Mouse (Mus musculus): ENCODE data around the gene 4930415O20Rik. TPM values are rescaled to one million over a fixed set of nuclear protein-coding genes. Genes with fewer than 3 reads are reported as not detected.

4930415O20Rik gene
- polyA plus RNA-seq, 1 experiment from 2014 or later, result not detected

DNA sequence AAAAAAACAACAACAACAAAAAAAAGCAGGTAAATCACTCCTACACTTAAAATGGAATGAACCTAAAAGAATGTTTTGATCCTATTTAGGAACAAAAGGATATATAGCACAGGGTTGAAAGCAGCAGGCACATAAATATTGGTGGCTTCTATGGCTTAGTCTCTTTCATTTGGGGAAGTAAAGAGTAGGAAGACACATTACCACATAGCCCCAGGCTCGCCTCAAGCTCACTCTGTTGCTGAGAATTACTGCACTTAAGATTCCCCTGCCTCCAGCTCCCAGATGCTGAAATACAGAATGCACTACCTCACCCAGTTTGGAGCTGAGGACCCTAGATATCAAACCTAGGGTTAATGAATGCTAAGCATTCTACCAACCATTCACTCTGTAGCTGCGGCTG is 18.0 kb upstream of the 4930415O20Rik start:
- H3K36me3 ChIP-seq (replicated peaks; ENCODE audit: control insufficient read depth, insufficient read depth, low read depth, low read length), result peaks cover 21% of the 10 kb centered on the region
- ATAC-seq (replicated peaks; ENCODE audit: insufficient number of reproducible peaks, low FRiP score, low TSS enrichment, low read depth), result no peak

DNA sequence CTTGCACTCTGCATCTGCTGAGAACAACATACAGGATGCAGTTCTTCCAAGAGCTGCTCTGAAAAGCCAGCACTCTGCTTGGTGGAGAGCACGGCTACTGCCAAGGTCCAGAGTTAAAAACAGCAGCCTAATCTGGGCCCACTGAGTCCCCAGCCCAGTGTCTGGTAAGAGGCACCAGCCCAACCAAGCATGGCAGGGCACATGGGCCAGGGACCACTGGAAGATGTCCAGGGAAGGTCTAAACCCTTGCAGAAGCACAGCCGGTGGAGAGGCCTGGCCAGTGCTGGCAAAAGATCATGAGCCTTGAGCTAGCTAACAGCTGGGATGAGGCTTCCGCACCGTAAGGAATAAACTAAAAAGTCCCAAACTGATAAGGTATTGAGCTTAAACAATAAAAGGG is 14.9 kb upstream of the 4930415O20Rik start:
- no peak overlapping the region for H3K9ac ChIP-seq (replicated peaks; ENCODE audit: low read length)
- no peak overlapping the region for H3K27ac ChIP-seq (replicated peaks; ENCODE audit: low read depth, low read length)
- no peak overlapping the region for H3K4me2 ChIP-seq (ENCODE audit: low read depth, low read length)
- H3K4me1 ChIP-seq (ENCODE audit: control insufficient read depth, insufficient read depth, low read length), result no peaks in the 10 kb centered on the region
- H3K36me3 ChIP-seq (replicated peaks; ENCODE audit: control insufficient read depth, insufficient read depth, low read depth, low read length), result peaks cover 24% of the 10 kb centered on the region
- no peaks in the 10 kb centered on the region for H3K27me3 ChIP-seq (ENCODE audit: control insufficient read depth, insufficient read depth, low read length)
- H3K4me3 ChIP-seq (ENCODE audit: low read depth, low read length), result no peak overlapping the region
- no peaks in the 10 kb centered on the region for H3K9me3 ChIP-seq (replicated peaks; ENCODE audit: control insufficient read depth, low read length)
- DNase-seq (ENCODE audit: low spot score), result no peak
- WGBS, result 96% methylated on average over 4 of the region's 4 CpGs
- ATAC-seq (replicated peaks; ENCODE audit: insufficient number of reproducible peaks, low FRiP score, low TSS enrichment, low read depth), result no peak

More for the DNA sequence above, 18.0 kb upstream of the 4930415O20Rik start:
- Histone ChIP-seq H3K9me3 (replicated peaks; ENCODE audit: control insufficient read depth, low read length) (no peaks in the 10 kb centered on the region), H3K9ac (replicated peaks; ENCODE audit: low read length) (no peak overlapping the region), H3K4me1 (ENCODE audit: control insufficient read depth, insufficient read depth, low read length) (no peaks in the 10 kb centered on the region), H3K4me3 (ENCODE audit: low read depth, low read length) (no peak overlapping the region), H3K27ac (replicated peaks; ENCODE audit: low read depth, low read length) (no peak overlapping the region), H3K27me3 (ENCODE audit: control insufficient read depth, insufficient read depth, low read length) (no peaks in the 10 kb centered on the region), H3K4me2 (ENCODE audit: low read depth, low read length) (no peak overlapping the region)
- DNase-seq (ENCODE audit: low spot score), result no peak
- WGBS, result 84% methylated on average over 2 of the region's 2 CpGs

- DNase-seq (ENCODE audit: low spot score) (no peak), ATAC-seq (replicated peaks; ENCODE audit: insufficient number of reproducible peaks, low FRiP score, low TSS enrichment, low read depth) (no peak)
- Histone ChIP-seq H3K27ac (replicated peaks; ENCODE audit: low read depth, low read length) (no peak overlapping the region), H3K4me1 (ENCODE audit: control insufficient read depth, insufficient read depth, low read length) (no peaks in the 10 kb centered on the region), H3K4me2 (ENCODE audit: low read depth, low read length) (no peak overlapping the region), H3K4me3 (ENCODE audit: low read depth, low read length) (no peak overlapping the region), H3K9ac (replicated peaks; ENCODE audit: low read length) (no peak overlapping the region), H3K36me3 (replicated peaks; ENCODE audit: control insufficient read depth, insufficient read depth, low read depth, low read length) (peaks cover 19% of the 10 kb centered on the region), H3K9me3 (replicated peaks; ENCODE audit: control insufficient read depth, low read length) (no peaks in the 10 kb centered on the region), H3K27me3 (ENCODE audit: control insufficient read depth, insufficient read depth, low read length) (no peaks in the 10 kb centered on the region)
- WGBS, result 96% methylated on average over 5 of the region's 5 CpGs
Measured at GRCm38 (mm10) chr15:98557186-98557585, 13.6 kb upstream of the 4930415O20Rik start.

DNA sequence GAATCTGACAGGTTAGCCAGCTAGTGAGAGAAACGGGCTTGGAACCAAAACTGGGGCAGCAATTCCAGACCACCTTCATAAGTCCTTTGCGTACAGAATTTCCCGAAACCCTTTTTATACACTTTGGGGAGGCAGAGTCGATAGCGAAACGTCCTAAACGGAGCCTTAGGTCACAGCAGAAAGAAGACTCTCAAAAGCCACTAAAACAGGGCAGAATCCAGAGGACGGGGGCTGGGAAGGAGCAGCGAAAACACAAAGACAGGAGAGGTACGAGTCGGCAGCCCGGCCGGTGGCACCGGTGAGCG is 3.9 kb upstream of the 4930415O20Rik start:
- DNase-seq (ENCODE audit: low spot score) (no peak), ATAC-seq (replicated peaks; ENCODE audit: insufficient number of reproducible peaks, low FRiP score, low TSS enrichment, low read depth) (no peak)
- WGBS, result under 1% methylated on average over 15 of the region's 15 CpGs
- Histone ChIP-seq H3K36me3 (replicated peaks; ENCODE audit: control insufficient read depth, insufficient read depth, low read depth, low read length) (no peaks in the 10 kb centered on the region; the same call in 1 of the 2 replicates), H3K4me1 (ENCODE audit: control insufficient read depth, insufficient read depth, low read length) (no peaks in the 10 kb centered on the region), H3K27ac (replicated peaks; ENCODE audit: low read depth, low read length) (peak overlapping the region; percentile 87), H3K9me3 (replicated peaks; ENCODE audit: control insufficient read depth, low read length) (no peaks in the 10 kb centered on the region), H3K4me3 (ENCODE audit: low read depth, low read length) (peak overlapping the region; percentile 94), H3K9ac (replicated peaks; ENCODE audit: low read length) (peak overlapping the region; percentile 88), H3K4me2 (ENCODE audit: low read depth, low read length) (peak overlapping the region; percentile 52), H3K27me3 (ENCODE audit: control insufficient read depth, insufficient read depth, low read length) (no peaks in the 10 kb centered on the region)

DNA sequence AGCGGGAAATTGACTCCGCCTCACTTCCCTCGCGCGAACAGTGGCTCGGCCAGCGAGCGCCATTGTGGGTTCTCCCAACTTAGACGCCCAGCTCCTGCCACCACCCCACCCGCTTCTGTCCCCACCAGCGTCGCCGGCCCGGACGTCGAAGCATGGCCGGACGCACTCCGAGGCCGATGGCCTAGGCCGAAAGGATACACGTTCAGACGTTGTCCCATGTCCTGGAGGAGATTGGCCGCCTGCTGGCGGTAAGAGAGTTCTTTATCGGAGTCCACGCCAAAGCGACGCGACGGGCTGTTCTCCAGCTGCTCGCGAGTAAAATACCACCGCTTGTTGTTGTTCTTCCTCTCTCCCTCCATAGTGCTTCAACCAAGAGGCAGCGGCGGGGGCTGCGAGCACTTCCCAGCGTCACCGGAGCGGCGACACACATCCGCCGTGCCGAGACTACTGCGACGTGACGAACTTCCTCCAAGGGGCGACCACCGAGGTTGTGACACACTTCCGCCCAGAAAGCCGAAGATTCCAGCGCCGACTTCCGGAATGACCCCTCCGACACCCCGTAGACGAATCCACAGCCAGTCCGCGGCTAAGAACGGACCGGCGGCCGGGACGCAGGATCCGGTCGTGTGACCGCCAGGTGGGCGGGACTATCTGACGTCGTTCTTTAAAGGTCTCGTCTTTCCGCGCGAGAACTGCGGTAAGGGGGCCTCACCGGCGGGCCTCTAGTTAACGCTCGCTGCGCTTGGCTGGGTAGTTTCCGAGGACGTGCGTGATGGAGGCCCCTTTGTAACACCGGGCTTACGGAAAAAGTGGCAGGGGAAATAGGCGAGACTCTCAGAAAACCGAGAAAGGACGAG is 3.3 kb upstream of the 4930415O20Rik start:
- Histone ChIP-seq H3K27ac (replicated peaks; ENCODE audit: low read depth, low read length) (peak overlapping the region; percentile 87), H3K4me1 (ENCODE audit: control insufficient read depth, insufficient read depth, low read length) (no peaks in the 10 kb centered on the region), H3K27me3 (ENCODE audit: control insufficient read depth, insufficient read depth, low read length) (no peaks in the 10 kb centered on the region), H3K4me2 (ENCODE audit: low read depth, low read length) (peak overlapping the region; percentile 54), H3K4me3 (ENCODE audit: low read depth, low read length) (peak overlapping the region; percentile 94), H3K9me3 (replicated peaks; ENCODE audit: control insufficient read depth, low read length) (no peaks in the 10 kb centered on the region), H3K36me3 (replicated peaks; ENCODE audit: control insufficient read depth, insufficient read depth, low read depth, low read length) (no peaks in the 10 kb centered on the region; the same call in 1 of the 2 replicates), H3K9ac (replicated peaks; ENCODE audit: low read length) (peak overlapping the region; percentile 88)
- DNase-seq (ENCODE audit: low spot score) (peak; percentile 100), ATAC-seq (replicated peaks; ENCODE audit: insufficient number of reproducible peaks, low FRiP score, low TSS enrichment, low read depth) (peak; percentile 94)
- under 1% methylated on average over 88 of the region's 88 CpGs for WGBS

- DNase-seq (ENCODE audit: low spot score) (peak; percentile 11), ATAC-seq (replicated peaks; ENCODE audit: insufficient number of reproducible peaks, low FRiP score, low TSS enrichment, low read depth) (peak; percentile 11; the same call in 1 of the 2 replicates)
- Histone ChIP-seq H3K4me3 (ENCODE audit: low read depth, low read length) (peak overlapping the region; percentile 62), H3K4me2 (ENCODE audit: low read depth, low read length) (peak overlapping the region; percentile 54), H3K4me1 (ENCODE audit: control insufficient read depth, insufficient read depth, low read length) (no peaks in the 10 kb centered on the region), H3K27me3 (ENCODE audit: control insufficient read depth, insufficient read depth, low read length) (no peaks in the 10 kb centered on the region), H3K27ac (replicated peaks; ENCODE audit: low read depth, low read length) (peak overlapping the region; percentile 72), H3K9me3 (replicated peaks; ENCODE audit: control insufficient read depth, low read length) (no peaks in the 10 kb centered on the region), H3K36me3 (replicated peaks; ENCODE audit: control insufficient read depth, insufficient read depth, low read depth, low read length) (no peaks in the 10 kb centered on the region; the same call in 1 of the 2 replicates), H3K9ac (replicated peaks; ENCODE audit: low read length) (peak overlapping the region; percentile 86)
- 13% methylated on average over 22 of the region's 22 CpGs for WGBS
Measured at GRCm38 (mm10) chr15:98568256-98569033, 2.4 kb upstream of the 4930415O20Rik start.

DNA sequence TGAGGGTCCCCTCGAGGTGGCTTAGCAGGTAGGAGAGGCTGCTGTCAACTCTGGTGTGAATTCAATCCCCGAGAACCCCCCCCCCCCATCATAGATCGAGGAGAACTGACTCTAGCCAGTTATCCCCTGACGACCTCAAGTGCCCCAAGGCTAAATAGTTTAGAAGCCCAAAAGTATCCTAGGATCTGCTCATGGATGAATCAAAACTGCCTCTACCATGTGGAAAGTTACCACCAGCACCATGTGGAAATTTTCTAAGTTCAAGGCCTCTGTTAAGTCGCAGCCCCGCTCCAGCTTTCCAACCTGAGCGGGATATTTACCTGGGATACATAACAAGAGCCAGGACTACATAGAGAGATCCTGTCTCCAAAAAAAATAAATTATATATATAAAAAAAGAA is 1.6 kb upstream of the 4930415O20Rik start:
- no peak for ATAC-seq (replicated peaks; ENCODE audit: insufficient number of reproducible peaks, low FRiP score, low TSS enrichment, low read depth)
- H3K4me2 ChIP-seq (ENCODE audit: low read depth, low read length), result peak overlapping the region; percentile 54
- no peak overlapping the region; the same call in 1 of the 2 replicates for H3K4me3 ChIP-seq (ENCODE audit: low read depth, low read length)
- H3K27me3 ChIP-seq (ENCODE audit: control insufficient read depth, insufficient read depth, low read length), result no peaks in the 10 kb centered on the region
- 63% methylated on average over 7 of the region's 7 CpGs for WGBS
- DNase-seq (ENCODE audit: low spot score), result no peak
- peak overlapping the region; percentile 86 for H3K9ac ChIP-seq (replicated peaks; ENCODE audit: low read length)
- H3K9me3 ChIP-seq (replicated peaks; ENCODE audit: control insufficient read depth, low read length), result no peaks in the 10 kb centered on the region
- no peaks in the 10 kb centered on the region for H3K36me3 ChIP-seq (replicated peaks; ENCODE audit: control insufficient read depth, insufficient read depth, low read depth, low read length)
- H3K4me1 ChIP-seq (ENCODE audit: control insufficient read depth, insufficient read depth, low read length), result no peaks in the 10 kb centered on the region
- H3K27ac ChIP-seq (replicated peaks; ENCODE audit: low read depth, low read length), result no peak overlapping the region

All from embryonic facial prominence, embryonic 11.5 days (tissue).